Mouse (Mus musculus): Measurements from ENCODE around the gene Sppl2a. TPM values are rescaled to one million over a fixed set of nuclear protein-coding genes. Genes with fewer than 3 reads are reported as not detected.
A peak's percentile ranks its signal among the peaks of the same experiment; 100 is the strongest.

The Sppl2a gene
- polyA plus RNA-seq, 1 experiment, result 19.8 TPM

GRCm38 (mm10) chr2:126948231-126948630 lies 15.2 kb upstream of the Sppl2a start:
- H3K4me1 ChIP-seq (ENCODE audit: control insufficient read depth, insufficient read depth, low read length), result no peaks in the 10 kb centered on the region; the same call in 1 of the 2 replicates
- no peak overlapping the region for H3K4me3 ChIP-seq (ENCODE audit: control insufficient read depth, low read depth, low read length)
- H3K36me3 ChIP-seq (ENCODE audit: control insufficient read depth, insufficient read depth, low read length), result no peaks in the 10 kb centered on the region
- no peaks in the 10 kb centered on the region for H3K27me3 ChIP-seq (ENCODE audit: control insufficient read depth, insufficient read depth, low read length)
- H3K27ac ChIP-seq (ENCODE audit: control insufficient read depth, insufficient read depth, low read depth, low read length), result no peak overlapping the region
- TF ChIP-seq CTCF (IDR thresholded peaks at IDR 0.05; ENCODE audit: control insufficient read depth, insufficient read depth, insufficient replicate concordance, low read depth, low read length) (no peak), POLR2A (IDR thresholded peaks at IDR 0.05; ENCODE audit: control insufficient read depth, low read depth, low read length) (no peak)

- no peak overlapping the region for H3K4me3 ChIP-seq (ENCODE audit: control insufficient read depth, low read depth, low read length)
- no peaks in the 10 kb centered on the region for H3K36me3 ChIP-seq (ENCODE audit: control insufficient read depth, insufficient read depth, low read length)
- TF ChIP-seq POLR2A (IDR thresholded peaks at IDR 0.05; ENCODE audit: control insufficient read depth, low read depth, low read length) (no peak), CTCF (IDR thresholded peaks at IDR 0.05; ENCODE audit: control insufficient read depth, insufficient read depth, insufficient replicate concordance, low read depth, low read length) (no peak)
- no peaks in the 10 kb centered on the region; the same call in 1 of the 2 replicates for H3K4me1 ChIP-seq (ENCODE audit: control insufficient read depth, insufficient read depth, low read length)
- no peaks in the 10 kb centered on the region for H3K27me3 ChIP-seq (ENCODE audit: control insufficient read depth, insufficient read depth, low read length)
- no peak overlapping the region for H3K27ac ChIP-seq (ENCODE audit: control insufficient read depth, insufficient read depth, low read depth, low read length)
Observed at GRCm38 (mm10) chr2:126947646-126948045, 14.6 kb upstream of the Sppl2a start.

- Histone ChIP-seq H3K4me1 (ENCODE audit: control insufficient read depth, insufficient read depth, low read length) (no peaks in the 10 kb centered on the region; the same call in 1 of the 2 replicates), H3K27me3 (ENCODE audit: control insufficient read depth, insufficient read depth, low read length) (no peaks in the 10 kb centered on the region)
Observed at GRCm38 (mm10) chr2:126943211-126943610, 10.2 kb upstream of the Sppl2a start.

GRCm38 (mm10) chr2:126940314-126940866 lies 7.4 kb upstream of the Sppl2a start:
- Histone ChIP-seq H3K36me3 (ENCODE audit: control insufficient read depth, insufficient read depth, low read length) (no peaks in the 10 kb centered on the region), H3K4me1 (ENCODE audit: control insufficient read depth, insufficient read depth, low read length) (no peaks in the 10 kb centered on the region), H3K27me3 (ENCODE audit: control insufficient read depth, insufficient read depth, low read length) (no peaks in the 10 kb centered on the region), H3K4me3 (ENCODE audit: control insufficient read depth, low read depth, low read length) (no peak overlapping the region), H3K27ac (ENCODE audit: control insufficient read depth, insufficient read depth, low read depth, low read length) (no peak overlapping the region)
- TF ChIP-seq POLR2A (IDR thresholded peaks at IDR 0.05; ENCODE audit: control insufficient read depth, low read depth, low read length) (no peak), CTCF (IDR thresholded peaks at IDR 0.05; ENCODE audit: control insufficient read depth, insufficient read depth, insufficient replicate concordance, low read depth, low read length) (no peak)

More at GRCm38 (mm10) chr2:126943211-126943610, 10.2 kb upstream of the Sppl2a start:
- Histone ChIP-seq H3K36me3 (ENCODE audit: control insufficient read depth, insufficient read depth, low read length) (no peaks in the 10 kb centered on the region), H3K27ac (ENCODE audit: control insufficient read depth, insufficient read depth, low read depth, low read length) (no peak overlapping the region), H3K4me3 (ENCODE audit: control insufficient read depth, low read depth, low read length) (no peak overlapping the region)
- no peak for TF ChIP-seq CTCF (IDR thresholded peaks at IDR 0.05; ENCODE audit: control insufficient read depth, insufficient read depth, insufficient replicate concordance, low read depth, low read length)
- no peak for TF ChIP-seq POLR2A (IDR thresholded peaks at IDR 0.05; ENCODE audit: control insufficient read depth, low read depth, low read length)

- Histone ChIP-seq H3K4me1 (ENCODE audit: control insufficient read depth, insufficient read depth, low read length) (peaks cover 2% of the 10 kb centered on the region; the same call in 1 of the 2 replicates), H3K4me3 (ENCODE audit: control insufficient read depth, low read depth, low read length) (no peak overlapping the region), H3K36me3 (ENCODE audit: control insufficient read depth, insufficient read depth, low read length) (no peaks in the 10 kb centered on the region), H3K27me3 (ENCODE audit: control insufficient read depth, insufficient read depth, low read length) (no peaks in the 10 kb centered on the region), H3K27ac (ENCODE audit: control insufficient read depth, insufficient read depth, low read depth, low read length) (no peak overlapping the region)
- TF ChIP-seq CTCF (IDR thresholded peaks at IDR 0.05; ENCODE audit: control insufficient read depth, insufficient read depth, insufficient replicate concordance, low read depth, low read length) (no peak), POLR2A (IDR thresholded peaks at IDR 0.05; ENCODE audit: control insufficient read depth, low read depth, low read length) (no peak)
Observed at GRCm38 (mm10) chr2:126938069-126938468, 5.0 kb upstream of the Sppl2a start.

GRCm38 (mm10) chr2:126933921-126934320 lies 886 bp upstream of the Sppl2a start:
- no peaks in the 10 kb centered on the region for H3K27me3 ChIP-seq (ENCODE audit: control insufficient read depth, insufficient read depth, low read length)
- 0 out of 2 replicates have a peak overlapping the region, but pooled peaks have one; percentile 8 for H3K27ac ChIP-seq (ENCODE audit: control insufficient read depth, insufficient read depth, low read depth, low read length)
- no peak for TF ChIP-seq CTCF (IDR thresholded peaks at IDR 0.05; ENCODE audit: control insufficient read depth, insufficient read depth, insufficient replicate concordance, low read depth, low read length)
- no peak for TF ChIP-seq POLR2A (IDR thresholded peaks at IDR 0.05; ENCODE audit: control insufficient read depth, low read depth, low read length)
- no peak overlapping the region for H3K4me3 ChIP-seq (ENCODE audit: control insufficient read depth, low read depth, low read length)
- peaks cover 2% of the 10 kb centered on the region; the same call in 1 of the 2 replicates for H3K4me1 ChIP-seq (ENCODE audit: control insufficient read depth, insufficient read depth, low read length)
- H3K36me3 ChIP-seq (ENCODE audit: control insufficient read depth, insufficient read depth, low read length), result no peaks in the 10 kb centered on the region

GRCm38 (mm10) chr2:126932261-126932896 lies 656 bp downstream of the Sppl2a start:
- H3K4me1 ChIP-seq (ENCODE audit: control insufficient read depth, insufficient read depth, low read length), result peaks cover 2% of the 10 kb centered on the region; the same call in 1 of the 2 replicates
- no peaks in the 10 kb centered on the region for H3K27me3 ChIP-seq (ENCODE audit: control insufficient read depth, insufficient read depth, low read length)
- no peaks in the 10 kb centered on the region for H3K36me3 ChIP-seq (ENCODE audit: control insufficient read depth, insufficient read depth, low read length)
- peak overlapping the region; percentile 98 for H3K4me3 ChIP-seq (ENCODE audit: control insufficient read depth, low read depth, low read length)
- no peak for TF ChIP-seq CTCF (IDR thresholded peaks at IDR 0.05; ENCODE audit: control insufficient read depth, insufficient read depth, insufficient replicate concordance, low read depth, low read length)
- TF ChIP-seq POLR2A (IDR thresholded peaks at IDR 0.05; ENCODE audit: control insufficient read depth, low read depth, low read length), result no peak
- H3K27ac ChIP-seq (ENCODE audit: control insufficient read depth, insufficient read depth, low read depth, low read length), result peak overlapping the region; percentile 98

Measured in testis, adult 2 months (tissue).